Mouse (Mus musculus): ENCODE data around the gene Rnf40. TPM values are rescaled to one million over a fixed set of nuclear protein-coding genes. Genes with fewer than 3 reads are reported as not detected.
"Not testable (repeated sequence)": the region's sequence is repeated elsewhere in the genome, so short reads cannot be mapped to it uniquely, and the experiment has no call there.

The Rnf40 gene
- total and polyA plus RNA-seq, 2 experiments from 2014 or later = 37.8 to 60.1 TPM

DNA sequence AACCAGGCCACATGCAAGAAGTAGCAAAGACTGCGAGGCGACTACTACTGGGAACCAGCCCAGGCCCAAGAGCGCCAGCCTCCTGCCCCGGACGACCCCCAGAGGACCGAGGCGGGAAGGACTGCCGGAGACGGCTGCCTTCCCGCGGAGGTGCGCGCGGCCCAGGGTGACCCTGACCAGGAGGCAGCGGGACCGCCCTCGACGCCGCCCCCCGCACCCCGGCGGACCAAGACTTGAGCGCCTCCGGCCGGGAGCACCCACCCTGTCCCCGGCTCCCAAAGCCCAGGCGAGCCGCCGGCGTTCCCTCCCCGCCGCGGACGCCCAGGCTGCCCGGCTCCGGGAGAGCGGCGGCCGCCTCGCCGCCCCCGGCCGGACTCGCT lies 25.9 kb downstream of the Rnf40 start:
- peak overlapping the region; percentile 100 for H3K4me3 ChIP-seq (ENCODE audit: low read depth, low read length)
- H3K9ac ChIP-seq = peak overlapping the region; percentile 96
- H3K4me2 ChIP-seq (ENCODE audit: low read depth) = peak overlapping the region; percentile 88
- H3K27me3 ChIP-seq (ENCODE audit: insufficient read depth, low read length) = no peaks in the 10 kb centered on the region
- ATAC-seq (peak; percentile 2; the same call in 1 of the 2 replicates), DNase-seq (no peak)
- no peaks in the 10 kb centered on the region for H3K9me3 ChIP-seq (ENCODE audit: low read length)
- peaks cover 21% of the 10 kb centered on the region for H3K4me1 ChIP-seq (ENCODE audit: insufficient read depth)
- H3K36me3 ChIP-seq (ENCODE audit: insufficient read depth) = peaks cover 31% of the 10 kb centered on the region
- H3K27ac ChIP-seq (ENCODE audit: low read depth, low read length) = peak overlapping the region; percentile 86; the same call in 1 of the 2 replicates
- TF ChIP-seq CTCF (IDR thresholded peaks at IDR 0.05; ENCODE audit: low read depth) = no peak
- 4% methylated on average over 40 of the region's 44 CpGs for WGBS

DNA sequence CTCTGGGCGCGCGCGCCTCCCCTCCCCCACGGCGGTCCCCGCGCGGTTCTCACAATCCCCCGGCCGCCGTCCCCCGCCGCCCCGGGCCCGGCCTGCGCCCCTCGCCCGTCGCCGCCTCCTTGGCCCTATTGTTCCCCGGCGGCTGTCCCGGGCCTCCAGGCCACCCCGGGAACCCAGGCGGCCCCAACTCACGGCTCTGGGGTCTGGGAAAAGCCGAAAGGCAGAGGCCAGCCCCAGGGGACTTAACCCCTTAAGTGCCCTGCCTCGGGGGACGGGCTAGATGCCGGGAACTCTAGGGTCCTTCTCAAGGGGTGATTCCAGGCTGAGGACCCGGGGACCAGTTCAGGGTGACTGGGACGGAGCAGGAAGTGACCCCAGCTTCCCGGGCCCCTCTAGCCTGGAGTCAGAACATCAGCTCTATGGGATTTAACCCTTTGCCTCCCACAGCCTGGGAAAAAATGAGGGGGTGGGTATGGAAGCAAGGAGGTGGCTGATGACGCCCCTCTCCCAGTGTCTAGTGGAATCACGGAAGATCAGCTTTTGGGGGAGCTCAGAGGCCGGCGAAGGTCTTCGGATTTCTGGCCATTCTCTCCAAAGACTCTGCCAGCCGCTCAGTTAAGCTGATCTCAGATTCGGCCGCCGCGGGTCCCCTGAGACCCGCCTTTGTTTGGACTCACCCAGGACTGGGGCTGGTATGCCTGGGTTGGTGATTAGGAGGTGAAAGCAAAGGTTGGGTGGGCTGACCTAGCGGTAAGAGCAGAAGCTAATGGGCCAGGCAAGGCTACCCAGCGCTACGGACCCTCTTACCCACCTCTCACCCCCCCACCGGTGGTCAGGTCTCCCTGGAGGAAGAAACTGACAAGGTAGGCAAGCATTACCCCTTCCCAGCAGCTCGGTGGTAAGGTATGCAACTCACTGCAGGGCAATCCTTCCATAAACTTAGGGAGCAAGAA lies 26.6 kb downstream of the Rnf40 start, which contains the start of gene Zfp629:
Gene Zfp629, minus strand, starts transcription at position 907 of the 953 bp plus-strand sequence.
- TF ChIP-seq CTCF (IDR thresholded peaks at IDR 0.05; ENCODE audit: low read depth) = no peak
- Histone ChIP-seq H3K4me3 (ENCODE audit: low read depth, low read length) (peak within 1 kb of the TSS; percentile 100), H3K4me2 (ENCODE audit: low read depth) (peak within 1 kb of the TSS; percentile 88), H3K9me3 (ENCODE audit: low read length) (no peaks in the 10 kb centered on the region), H3K27me3 (ENCODE audit: insufficient read depth, low read length) (no peaks in the 10 kb centered on the region), H3K9ac (peak within 1 kb of the TSS; percentile 96), H3K36me3 (ENCODE audit: insufficient read depth) (peaks cover 26% of the 10 kb centered on the region), H3K4me1 (ENCODE audit: insufficient read depth) (peaks cover 21% of the 10 kb centered on the region), H3K27ac (ENCODE audit: low read depth, low read length) (peak within 1 kb of the TSS; percentile 86)
- DNase-seq = peak; percentile 93
- WGBS = under 1% methylated on average over 42 of the region's 50 CpGs
- peak; percentile 94 for ATAC-seq

DNA sequence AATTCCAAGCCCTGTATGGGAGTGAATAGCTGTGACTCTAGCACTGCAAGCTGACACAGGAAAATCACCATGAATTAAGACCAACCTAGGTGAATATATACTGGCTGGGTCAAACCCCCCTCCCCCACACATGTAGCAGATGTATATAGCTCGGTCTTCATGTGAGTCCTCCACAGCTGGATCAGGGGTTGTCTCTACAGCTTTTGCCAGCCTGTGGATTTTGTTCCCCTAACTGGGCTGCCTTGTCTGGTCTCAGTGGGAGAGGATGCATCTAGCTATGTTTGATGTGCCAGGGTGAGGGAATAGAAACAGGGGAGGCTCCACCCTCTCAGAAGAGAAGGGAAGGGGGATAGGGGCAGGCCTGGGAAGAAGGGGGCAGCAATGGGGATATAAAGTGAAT lies 27.8 kb downstream of the Rnf40 start:
- peak overlapping the region; percentile 88; the same call in 1 of the 2 replicates for H3K4me2 ChIP-seq (ENCODE audit: low read depth)
- peaks cover 21% of the 10 kb centered on the region for H3K4me1 ChIP-seq (ENCODE audit: insufficient read depth)
- H3K9ac ChIP-seq = no peak overlapping the region
- H3K27ac ChIP-seq (ENCODE audit: low read depth, low read length) = 0 out of 2 replicates have a peak overlapping the region, but pooled peaks have one; percentile 6
- peaks cover 14% of the 10 kb centered on the region for H3K36me3 ChIP-seq (ENCODE audit: insufficient read depth)
- H3K9me3 ChIP-seq (ENCODE audit: low read length) = no peaks in the 10 kb centered on the region
- TF ChIP-seq CTCF (IDR thresholded peaks at IDR 0.05; ENCODE audit: low read depth) = no peak
- 68% methylated on average over 1 of the region's 1 CpGs for WGBS
- H3K4me3 ChIP-seq (ENCODE audit: low read depth, low read length) = no peak overlapping the region
- H3K27me3 ChIP-seq (ENCODE audit: insufficient read depth, low read length) = no peaks in the 10 kb centered on the region
- no peak for ATAC-seq
- DNase-seq = no peak

DNA sequence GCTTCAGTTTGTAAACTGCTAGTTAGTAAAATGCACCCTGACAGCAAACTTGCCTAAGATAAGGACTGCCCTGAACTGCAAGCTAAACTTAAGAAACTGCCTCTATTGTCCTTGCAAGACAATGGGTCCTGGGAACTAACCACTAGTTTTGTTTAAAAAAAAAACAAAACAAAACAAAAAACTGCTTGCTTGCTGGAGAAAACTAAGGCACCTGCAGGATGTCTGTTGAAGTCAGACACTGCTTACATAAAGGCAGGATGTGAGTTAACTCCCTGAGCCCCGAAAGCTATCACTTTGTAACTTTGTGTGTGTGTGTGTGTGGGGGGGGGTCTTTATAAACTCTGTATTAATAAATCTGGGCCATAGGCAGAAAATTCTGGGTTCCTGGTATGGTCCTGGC lies 28.3 kb downstream of the Rnf40 start:
- Histone ChIP-seq H3K9ac (no peak overlapping the region), H3K9me3 (ENCODE audit: low read length) (no peaks in the 10 kb centered on the region), H3K27ac (ENCODE audit: low read depth, low read length) (no peak overlapping the region), H3K27me3 (ENCODE audit: insufficient read depth, low read length) (no peaks in the 10 kb centered on the region), H3K36me3 (ENCODE audit: insufficient read depth) (peaks cover 9% of the 10 kb centered on the region), H3K4me2 (ENCODE audit: low read depth) (no peak overlapping the region), H3K4me3 (ENCODE audit: low read depth, low read length) (no peak overlapping the region), H3K4me1 (ENCODE audit: insufficient read depth) (peaks cover 21% of the 10 kb centered on the region)
- DNase-seq = no peak
- TF ChIP-seq CTCF (IDR thresholded peaks at IDR 0.05; ENCODE audit: low read depth) = no peak
- ATAC-seq = no peak
- WGBS = 67% methylated on average over 1 of the region's 1 CpGs

DNA sequence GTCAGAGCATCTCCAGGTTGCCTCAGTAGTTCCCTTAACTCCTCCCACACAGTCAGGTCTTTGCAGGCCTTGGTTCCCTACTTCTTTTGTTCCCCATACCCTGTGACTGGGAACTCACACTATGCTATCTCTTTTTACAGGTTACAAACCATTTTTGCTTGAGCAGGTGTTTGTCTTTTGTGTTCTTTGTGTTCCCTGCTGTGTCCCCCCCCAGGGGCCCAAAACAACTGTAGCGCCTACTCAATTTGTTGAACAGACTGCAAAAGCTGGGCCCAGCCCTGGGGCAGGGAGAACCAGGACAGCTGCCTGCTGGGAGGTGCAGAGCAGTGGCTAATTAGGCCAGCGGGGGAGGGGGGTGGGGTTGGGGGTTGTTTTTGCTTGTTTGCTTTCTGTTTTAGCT lies 29.4 kb downstream of the Rnf40 start:
- Histone ChIP-seq H3K4me1 (ENCODE audit: insufficient read depth) (peaks cover 21% of the 10 kb centered on the region), H3K9me3 (ENCODE audit: low read length) (no peaks in the 10 kb centered on the region), H3K27me3 (ENCODE audit: insufficient read depth, low read length) (no peaks in the 10 kb centered on the region), H3K36me3 (ENCODE audit: insufficient read depth) (no peaks in the 10 kb centered on the region), H3K9ac (no peak overlapping the region), H3K27ac (ENCODE audit: low read depth, low read length) (no peak overlapping the region), H3K4me3 (ENCODE audit: low read depth, low read length) (no peak overlapping the region), H3K4me2 (ENCODE audit: low read depth) (no peak overlapping the region)
- WGBS = 17% methylated on average over 2 of the region's 2 CpGs
- DNase-seq (no peak), ATAC-seq (no peak)
- no peak for TF ChIP-seq CTCF (IDR thresholded peaks at IDR 0.05; ENCODE audit: low read depth)

DNA sequence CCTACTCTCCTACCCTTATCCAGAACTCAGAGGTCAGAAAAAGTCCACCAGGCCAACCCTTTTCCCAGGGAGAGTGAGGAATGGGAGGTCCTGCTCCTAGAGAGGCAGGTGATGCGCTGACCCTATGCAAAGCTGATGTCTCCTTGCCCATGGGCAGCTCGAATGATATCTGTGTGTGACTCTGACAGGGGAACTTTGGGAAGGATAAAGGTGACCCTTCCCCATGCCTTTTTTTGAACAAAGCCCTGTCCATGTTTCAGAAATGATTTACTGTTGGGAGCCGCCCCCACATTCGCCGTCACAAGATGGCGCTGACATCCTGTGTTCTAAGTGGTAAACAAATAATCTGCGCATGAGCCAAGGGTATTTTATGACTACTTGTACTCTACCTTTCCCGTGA lies 29.8 kb downstream of the Rnf40 start:
- WGBS = 78% methylated on average over 7 of the region's 8 CpGs
- not testable (repeated sequence) for H3K4me2 ChIP-seq (ENCODE audit: low read depth); H3K36me3 ChIP-seq (ENCODE audit: insufficient read depth); ATAC-seq; H3K4me3 ChIP-seq (ENCODE audit: low read depth, low read length); H3K27ac ChIP-seq (ENCODE audit: low read depth, low read length); H3K27me3 ChIP-seq (ENCODE audit: insufficient read depth, low read length); DNase-seq; H3K9me3 ChIP-seq (ENCODE audit: low read length); H3K9ac ChIP-seq
- H3K4me1 ChIP-seq (ENCODE audit: insufficient read depth) = peaks cover 21% of the 10 kb centered on the region

DNA sequence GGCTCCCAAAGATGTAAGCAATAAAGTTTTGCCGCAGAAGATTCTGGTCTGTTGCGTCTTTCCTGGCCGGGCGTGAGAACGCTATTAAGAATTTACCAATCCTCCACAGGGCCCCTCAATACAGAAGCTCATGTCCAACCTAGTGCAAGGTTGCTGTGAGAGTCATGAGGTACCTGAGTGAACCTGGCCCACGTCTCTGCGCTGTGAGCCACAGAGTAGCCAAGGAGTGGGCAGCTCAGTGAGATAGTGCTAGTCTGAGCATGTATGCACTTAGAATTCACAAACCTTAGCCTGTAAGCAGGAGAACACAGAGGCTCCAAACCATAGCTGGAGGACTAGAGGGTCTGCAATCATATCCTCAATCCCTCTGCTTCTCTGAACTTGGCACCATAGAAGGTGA lies 37.5 kb downstream of the Rnf40 start:
- Histone ChIP-seq H3K36me3 (ENCODE audit: insufficient read depth) (no peaks in the 10 kb centered on the region), H3K9ac (no peak overlapping the region), H3K4me2 (ENCODE audit: low read depth) (no peak overlapping the region), H3K4me1 (ENCODE audit: insufficient read depth) (no peaks in the 10 kb centered on the region), H3K4me3 (ENCODE audit: low read depth, low read length) (no peak overlapping the region), H3K27me3 (ENCODE audit: insufficient read depth, low read length) (no peaks in the 10 kb centered on the region), H3K9me3 (ENCODE audit: low read length) (no peaks in the 10 kb centered on the region), H3K27ac (ENCODE audit: low read depth, low read length) (no peak overlapping the region)
- no peak for TF ChIP-seq CTCF (IDR thresholded peaks at IDR 0.05; ENCODE audit: low read depth)
- DNase-seq (no peak), ATAC-seq (no peak)
- WGBS = 98% methylated on average over 7 of the region's 7 CpGs
